Mouse (Mus musculus): ENCODE measurements around the gene Ostm1.

The Ostm1 gene

DNA sequence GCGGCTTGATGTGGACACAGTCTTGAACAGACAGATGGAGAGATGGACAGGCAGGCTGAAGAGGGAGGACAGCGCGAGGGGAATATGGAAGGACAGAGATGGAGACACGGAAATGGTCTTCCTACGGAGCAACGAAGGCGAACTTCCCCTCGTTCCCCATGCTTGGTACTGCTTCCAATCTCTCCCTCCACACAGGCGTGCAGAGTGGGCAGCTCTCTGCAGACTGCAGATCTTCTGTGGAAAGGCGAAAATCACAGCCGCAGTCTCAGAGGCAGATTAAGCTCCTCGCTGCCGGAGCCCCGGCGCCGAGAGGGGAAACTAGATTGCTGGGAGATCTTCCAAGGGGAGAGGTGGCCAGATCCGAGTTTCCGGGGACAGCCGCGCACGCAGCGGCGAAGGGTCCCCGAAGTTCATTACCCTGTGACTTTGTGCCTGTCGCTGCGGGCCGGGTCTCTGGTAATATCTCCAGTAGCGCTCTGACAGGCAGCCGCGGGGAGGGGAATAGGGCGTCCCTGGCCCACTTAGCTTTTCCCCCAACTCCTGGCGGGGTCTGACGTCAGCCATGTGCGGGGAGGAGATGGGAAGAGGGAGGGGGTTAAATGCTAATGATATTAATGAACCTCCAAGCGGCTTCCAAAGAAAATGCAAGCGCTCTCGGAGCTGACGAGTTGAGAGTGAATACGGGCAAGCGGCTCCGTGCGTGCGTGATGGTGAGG is at the start of gene Ostm1, which contains the start of gene Nr2e1:
Ostm1 (plus strand) TSS at position 666 of the 716 bp plus-strand sequence.
Nr2e1 (minus strand) TSS at position 476 of the 716 bp plus-strand sequence.
- DNase-seq = peak; percentile 28 to 37

DNA sequence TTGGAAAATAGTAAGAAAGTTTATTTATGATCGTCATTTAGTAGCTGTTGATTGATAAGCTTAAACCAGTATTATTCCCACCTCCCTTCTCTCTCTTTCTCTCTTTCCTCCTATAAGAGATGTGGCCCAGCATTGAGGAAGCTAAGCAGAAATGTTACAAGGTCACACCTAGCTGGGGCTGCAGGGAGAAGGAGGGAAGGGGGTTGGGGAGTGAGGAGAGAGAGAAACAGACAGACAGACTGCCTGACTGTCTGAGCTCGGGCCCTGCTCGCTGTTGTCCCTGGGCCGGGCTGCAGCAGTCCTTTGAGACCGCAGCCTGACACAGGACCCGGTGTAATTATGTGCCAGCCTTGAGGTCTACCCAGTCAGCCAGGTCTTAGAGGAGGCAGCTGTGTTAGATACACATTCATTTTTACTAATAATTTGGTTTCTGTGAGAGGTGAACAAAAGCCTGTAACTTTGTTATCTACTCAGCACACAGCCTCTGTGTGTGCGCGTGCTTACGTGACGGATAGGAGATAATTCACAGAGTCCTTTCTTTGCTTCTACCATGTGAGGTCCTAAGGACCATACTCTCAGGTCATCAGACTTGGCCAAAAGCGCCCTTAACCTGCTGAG is 49.7 kb upstream of the Ostm1 start:
- no peak for DNase-seq

DNA sequence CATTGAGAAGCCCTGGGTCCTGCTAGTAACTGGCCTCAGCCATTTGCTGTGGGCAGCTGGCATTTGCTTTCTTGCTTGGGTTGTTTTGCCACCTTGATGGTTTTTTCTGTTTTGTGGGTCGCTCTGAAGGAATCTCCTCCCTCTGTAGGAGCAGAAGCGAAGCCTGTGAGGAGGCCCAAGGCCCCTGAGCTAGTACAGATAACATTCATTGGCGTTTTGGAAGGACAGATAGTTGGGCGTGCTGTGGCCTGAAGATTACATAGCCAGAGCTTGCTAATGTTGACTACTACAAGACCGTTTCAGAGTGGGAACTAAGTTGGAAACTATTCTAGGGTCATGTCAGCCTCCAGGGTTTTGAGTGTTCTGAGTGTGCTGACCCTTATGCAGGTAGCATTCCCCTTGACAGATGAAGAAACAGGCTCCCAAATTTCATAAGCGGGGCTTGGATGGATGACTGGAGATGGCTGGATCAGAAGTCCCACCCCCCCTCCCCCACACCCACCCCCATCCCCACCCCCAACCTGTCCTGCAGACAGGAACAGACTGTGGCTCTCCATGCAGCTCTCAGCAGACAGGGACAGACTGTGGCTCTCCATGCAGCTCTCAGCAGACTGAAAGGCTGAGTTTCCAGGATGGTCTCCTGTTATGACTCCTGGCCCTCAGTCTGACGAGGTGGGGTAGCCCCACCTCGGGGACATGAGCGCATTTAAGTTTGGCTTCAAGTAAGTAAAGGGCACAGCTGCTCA is 45.9 kb upstream of the Ostm1 start:
- no peak for DNase-seq

DNA sequence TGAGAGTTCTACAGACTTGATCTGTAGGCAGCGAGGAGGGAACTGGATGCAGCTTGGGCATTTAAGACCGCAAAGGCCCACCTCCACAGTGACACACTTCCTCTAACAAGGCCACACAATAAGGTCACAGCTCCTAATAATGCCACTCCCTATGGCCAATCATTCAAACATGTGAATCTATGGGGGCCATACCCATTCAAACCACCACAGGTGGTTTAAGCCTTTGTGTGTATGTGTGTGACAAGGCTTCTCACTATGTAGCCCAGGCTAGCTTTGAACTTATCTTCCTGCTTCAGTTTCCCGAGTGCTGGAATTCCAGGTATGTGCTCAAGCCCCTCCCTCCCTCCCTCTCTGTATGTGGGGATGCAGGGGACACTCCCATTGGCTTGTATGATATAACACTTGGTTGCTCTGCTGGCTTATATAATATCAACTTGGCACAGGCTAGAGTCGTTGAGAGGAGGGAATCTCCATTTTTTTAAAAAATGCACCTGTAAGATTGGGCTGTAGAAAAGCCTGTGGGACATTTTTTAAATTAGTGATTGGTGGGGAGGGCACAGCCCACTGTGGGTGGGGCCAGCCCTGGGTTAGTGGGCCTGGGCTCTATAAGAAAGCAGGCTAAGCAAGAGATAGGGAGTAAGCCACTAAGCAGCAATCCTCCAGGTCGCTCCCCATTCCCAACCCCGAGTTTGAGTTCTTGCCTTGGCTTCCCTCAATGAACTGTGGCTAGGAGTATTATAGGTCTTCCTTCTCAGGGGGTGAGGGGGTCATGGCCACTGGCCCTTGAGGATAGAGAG is 37.7 kb upstream of the Ostm1 start:
- no peak for DNase-seq

DNA sequence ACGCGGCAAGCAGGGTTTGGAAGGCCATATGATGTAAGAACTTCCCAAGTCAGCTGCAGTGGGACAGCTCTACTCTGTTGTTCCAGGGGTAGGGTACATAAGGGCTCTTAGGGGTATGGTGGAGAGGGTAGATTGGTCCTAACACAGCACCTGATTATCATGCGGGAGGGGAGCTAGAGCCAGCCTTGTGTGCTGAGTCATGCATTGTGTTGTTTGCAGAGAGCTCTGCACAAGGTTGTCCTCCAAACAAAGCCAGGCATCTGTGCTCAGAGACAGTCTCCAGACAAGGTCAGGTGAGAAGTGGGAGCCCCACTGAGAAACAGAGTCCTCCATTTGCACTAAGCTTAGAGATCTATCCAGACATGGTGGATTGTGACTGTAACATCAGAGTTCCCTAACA is 37.1 kb upstream of the Ostm1 start:
- no peak for DNase-seq

DNA sequence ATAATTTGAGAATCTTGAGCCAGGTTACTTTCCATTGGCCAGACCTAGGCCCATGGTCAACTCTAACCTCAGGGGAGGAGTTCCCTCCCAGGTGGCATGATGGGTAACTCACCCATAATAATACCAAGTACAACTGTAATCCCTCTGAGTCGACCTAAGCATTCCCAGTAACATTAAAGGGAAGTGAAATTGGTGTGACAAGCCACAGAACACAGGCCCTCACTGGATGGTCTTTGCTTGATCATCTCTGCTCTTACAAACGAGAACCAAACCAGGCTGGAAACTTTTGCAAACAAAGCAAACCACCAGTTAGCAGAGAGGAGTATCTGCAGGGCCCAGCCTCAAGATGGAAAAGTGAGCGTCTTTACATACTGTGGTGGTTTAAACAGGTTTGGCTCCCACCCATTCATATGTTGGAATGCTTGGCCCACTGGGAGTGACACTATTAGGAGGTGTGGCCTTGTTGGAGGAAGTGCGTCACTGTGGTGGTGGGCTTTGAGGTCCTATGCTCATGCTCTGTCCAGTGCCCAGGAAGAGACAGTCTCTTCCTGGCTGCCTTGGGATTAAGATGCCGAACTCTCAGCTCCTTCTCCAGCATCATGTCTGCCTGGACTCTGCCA is 23.9 kb upstream of the Ostm1 start:
- DNase-seq = no peak

DNA sequence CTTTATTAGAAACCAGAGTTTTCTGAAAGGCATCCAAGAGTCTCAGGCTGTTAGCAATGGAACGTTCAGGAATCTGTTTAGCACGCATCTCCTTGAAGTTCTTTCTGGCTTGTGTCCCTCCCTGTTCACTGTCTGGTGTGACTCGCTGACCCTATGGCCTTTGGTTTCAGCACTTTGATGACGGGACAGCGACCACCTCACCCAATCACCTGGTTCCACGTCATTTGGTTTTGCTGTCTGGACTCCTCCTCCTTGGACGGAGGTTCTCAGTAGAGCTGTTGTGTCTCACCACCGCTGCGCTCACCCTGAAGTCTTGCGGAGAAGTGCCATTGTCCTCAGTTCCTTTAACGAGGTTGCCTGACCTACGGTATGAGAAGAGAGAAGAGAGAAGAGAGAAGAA is 21.4 kb upstream of the Ostm1 start:
- no peak for DNase-seq

DNA sequence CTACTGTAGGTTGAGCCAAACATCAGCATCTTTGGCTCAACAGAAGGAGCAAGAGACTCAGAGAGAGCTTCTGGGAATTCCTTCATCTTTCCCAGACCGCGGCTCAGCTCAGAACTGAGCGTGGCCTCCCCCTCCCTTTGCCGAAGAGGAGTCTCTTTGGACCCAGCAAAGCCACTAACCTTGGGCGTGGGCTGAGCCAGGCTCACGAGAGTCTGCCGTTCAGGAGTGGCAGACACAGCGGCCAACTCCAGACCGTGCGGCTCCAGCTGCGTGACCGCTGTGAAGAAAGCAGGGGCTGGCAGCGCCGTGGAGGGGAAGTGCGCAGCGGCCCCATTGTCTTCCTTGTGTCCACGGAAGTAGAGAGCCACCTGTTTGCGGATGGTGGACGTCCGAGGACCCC is 11.1 kb upstream of the Ostm1 start:
- no peak for DNase-seq

DNA sequence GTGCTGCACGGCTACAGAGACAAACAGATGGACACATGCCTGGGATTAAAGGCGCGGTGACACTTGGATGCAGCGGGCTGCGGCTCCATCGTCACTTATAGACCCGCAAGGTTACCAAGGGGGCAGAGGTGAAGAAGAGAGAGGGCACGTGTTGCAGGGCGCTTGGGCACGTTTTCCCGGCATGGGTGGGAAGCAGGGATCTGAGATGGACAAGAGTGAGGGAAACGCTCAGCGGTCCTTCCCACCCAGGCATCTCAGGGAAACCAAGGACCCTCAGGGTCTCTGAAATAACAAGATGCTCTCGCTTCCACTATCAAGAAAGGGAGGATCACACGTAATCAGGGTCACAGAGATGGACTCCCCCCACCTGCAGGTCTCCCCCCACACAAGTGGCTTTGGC is 10.7 kb upstream of the Ostm1 start:
- no peak for DNase-seq

DNA sequence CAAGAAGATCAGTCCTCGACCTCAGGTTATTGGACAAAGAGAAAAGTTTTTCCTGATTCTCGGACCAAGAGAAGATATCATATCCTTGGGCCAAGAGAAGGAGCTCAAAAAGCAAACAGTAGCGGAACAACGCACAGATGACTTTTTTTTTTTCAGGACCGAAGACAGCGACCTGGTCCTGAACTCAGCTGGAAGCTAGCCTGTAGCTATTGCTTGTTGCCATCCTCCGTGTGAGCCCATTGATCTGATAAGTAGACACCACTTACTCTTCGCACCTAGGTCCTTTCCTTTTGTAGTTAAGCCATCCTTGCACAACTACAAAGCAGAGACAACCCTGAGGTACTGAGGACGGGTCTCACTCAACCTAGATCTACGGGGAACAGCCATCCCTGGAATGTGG is 9.0 kb upstream of the Ostm1 start:
- no peak for DNase-seq

DNA sequence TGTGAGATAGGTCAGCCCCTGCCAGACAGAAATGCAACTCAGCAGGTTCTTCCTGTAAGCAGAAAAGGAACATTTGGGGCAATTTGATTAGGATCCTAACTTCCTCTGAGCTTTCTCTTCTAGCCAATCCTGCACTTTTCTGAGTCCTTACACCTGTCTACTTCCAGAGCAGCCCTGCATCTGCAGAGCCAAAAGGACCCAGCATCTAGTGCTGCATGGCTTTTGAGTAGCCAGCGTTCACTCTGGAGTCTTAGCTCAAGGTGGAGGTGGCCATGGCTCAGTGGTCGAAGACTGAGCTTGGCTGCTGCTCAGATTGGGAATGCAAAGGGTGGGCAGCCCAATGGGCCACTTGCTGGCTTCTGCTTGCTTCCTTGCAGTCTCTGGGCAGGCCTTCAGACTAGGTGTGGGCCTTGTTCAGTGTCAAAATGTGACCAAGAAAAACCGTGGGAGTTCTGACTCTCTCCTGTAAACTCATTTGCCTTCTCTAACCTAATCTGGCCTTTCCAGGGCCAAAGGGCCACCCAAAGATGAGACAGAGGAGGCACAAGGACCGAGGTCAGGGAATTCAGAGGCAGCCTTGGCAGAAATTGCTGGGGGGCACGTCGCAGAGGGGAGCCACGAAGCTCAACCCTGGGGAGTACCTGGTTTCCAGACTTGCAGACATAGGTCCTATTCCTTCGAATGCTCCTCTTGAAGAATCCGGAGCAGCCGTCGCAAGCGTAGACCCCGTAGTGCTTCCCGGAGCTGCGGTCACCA is 5.9 kb upstream of the Ostm1 start:
- no peak for DNase-seq

DNA sequence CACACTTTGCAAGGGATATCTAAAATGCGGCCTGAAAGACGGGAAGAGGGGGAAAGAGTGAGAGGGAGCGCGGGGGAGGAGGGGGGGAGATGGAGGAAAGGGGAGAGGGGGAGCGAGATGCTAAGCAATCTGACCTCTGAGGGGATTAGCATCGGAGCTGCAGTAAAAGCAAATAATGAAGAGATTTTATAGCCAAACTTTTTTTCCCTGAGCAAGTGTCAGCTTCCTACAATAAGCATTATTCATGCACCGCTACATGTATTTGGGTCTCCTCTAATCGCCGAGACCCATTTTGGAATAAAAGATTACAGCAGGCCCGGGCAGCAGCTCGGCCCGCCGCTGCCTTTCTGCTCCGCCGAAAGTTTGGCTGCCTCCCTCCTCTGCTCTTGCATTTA is 5.3 kb upstream of the Ostm1 start:
- DNase-seq = no peak

DNA sequence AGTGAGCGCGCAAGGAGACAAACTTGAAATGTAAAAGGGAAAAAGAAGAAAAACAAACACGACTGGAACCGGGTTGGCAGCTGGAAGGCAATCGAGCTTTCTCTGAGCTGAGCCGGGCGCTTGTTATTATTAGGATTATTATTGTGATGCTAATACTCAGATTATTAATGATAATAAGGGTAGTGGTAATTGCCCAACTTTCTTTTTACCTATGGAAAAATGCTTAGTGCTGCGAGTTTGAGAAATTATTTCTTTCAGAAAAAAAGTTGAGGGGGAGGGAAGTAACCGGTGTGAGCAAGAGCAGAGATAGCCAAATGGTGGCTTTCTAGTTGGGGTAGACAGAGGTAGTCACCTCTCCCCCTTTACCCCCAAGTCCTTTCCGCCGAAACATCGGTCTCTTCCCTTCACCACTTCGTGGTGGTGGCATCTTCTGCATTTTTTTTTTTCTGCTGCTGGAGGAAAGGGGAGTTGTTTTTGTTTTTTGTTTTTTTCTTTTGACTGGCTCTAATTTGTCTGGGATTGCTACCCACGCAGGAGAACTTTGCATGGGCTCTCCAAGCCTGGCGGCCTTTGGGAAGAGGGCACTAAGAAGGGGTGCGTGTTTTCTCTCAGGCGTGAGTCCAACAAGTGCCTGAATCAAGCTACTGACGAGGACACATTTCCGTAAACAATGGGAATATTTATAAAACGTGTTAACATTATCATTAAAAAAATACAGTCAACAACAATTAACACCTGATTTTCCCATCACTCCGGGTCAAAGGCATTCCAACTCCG is 4.7 kb upstream of the Ostm1 start:
- DNase-seq = no peak

DNA sequence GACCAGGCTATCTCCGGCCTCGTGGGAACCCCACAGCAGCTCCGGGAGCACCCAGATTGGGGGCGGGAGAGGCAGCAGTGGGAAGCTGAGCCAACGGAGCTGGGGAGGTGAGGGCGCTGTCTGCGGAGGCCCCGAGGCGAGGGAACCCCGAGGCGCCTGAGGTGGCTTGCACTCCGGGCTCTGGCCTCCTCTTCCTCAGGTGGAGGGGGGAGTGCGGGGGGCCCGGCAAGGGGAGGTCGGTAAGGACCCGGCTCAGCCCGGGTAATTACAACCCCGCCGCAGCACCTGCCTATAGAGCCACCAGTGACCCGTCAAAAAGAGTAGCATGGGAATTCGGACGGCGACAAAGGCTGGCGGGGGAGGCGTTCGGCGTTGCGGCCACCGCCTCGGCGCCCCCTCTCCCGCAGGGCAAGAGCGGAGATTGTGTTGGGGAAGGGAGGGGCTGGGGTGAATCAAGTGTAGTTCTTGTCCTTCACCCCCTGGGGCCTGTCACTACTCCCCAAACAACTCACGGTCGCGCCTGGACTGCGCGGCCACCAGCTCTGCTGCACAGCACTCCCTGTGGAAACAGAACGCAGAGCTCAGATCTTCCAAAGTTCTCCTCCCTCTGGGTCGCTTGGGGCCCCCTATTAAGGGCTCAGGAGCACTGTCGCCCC is 4.0 kb upstream of the Ostm1 start:
- no peak for DNase-seq

DNA sequence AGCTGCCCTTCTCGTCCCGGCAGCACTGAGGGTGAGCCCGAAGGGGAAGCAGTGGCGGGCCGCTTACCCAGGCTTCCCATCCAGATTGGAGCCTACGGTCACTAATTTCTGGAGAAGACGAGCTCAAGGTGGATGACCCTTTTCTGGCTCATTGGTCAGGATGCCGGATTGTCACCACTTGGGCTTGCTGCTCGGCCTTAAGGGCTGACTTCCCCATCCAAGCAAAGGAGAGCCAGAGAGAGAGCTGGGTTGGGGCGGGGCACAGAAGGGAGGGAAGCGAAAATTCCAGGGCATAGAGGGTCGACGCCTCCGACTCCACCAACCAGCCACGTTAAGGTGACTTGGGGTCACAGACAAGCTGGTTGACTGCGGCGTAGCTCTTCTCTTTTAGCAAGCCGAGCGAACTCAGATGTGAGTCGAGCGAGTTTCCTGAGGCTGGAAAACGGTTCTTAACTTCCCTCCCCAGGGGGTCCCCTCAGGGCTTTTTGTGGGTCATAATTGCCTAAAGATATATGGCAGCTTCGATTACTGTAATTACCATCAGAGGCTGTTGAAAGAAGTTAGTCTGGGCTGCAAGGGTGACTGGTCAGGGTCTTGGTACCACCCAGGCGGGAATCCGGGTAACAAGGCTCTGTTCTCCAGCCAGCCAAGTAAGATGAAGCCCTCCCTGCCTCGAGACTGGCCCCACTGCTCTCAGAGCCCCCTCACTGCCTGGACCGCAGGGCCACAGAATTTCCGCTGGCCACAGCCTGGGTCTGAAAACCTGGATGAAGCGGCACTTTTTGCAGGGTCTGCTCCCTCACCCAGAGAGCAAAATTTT is 3.3 kb upstream of the Ostm1 start:
- DNase-seq = no peak

DNA sequence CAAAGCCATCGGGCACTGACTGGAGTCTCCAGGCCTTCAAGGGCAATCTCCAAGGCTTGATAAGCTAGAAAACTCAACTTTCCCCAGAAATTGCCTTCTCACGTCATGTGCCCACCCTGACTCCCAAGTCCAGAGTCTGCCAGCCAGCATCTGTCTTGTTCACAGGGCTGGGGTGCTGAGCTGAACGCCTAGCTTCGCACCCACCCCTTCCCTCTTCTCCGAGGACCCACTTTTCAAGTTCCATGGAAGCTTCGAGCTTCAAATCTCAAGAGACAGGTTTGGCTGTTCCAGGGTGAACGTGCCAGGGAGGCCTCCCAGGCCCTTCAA is 2.7 kb upstream of the Ostm1 start:
- DNase-seq = no peak

DNA sequence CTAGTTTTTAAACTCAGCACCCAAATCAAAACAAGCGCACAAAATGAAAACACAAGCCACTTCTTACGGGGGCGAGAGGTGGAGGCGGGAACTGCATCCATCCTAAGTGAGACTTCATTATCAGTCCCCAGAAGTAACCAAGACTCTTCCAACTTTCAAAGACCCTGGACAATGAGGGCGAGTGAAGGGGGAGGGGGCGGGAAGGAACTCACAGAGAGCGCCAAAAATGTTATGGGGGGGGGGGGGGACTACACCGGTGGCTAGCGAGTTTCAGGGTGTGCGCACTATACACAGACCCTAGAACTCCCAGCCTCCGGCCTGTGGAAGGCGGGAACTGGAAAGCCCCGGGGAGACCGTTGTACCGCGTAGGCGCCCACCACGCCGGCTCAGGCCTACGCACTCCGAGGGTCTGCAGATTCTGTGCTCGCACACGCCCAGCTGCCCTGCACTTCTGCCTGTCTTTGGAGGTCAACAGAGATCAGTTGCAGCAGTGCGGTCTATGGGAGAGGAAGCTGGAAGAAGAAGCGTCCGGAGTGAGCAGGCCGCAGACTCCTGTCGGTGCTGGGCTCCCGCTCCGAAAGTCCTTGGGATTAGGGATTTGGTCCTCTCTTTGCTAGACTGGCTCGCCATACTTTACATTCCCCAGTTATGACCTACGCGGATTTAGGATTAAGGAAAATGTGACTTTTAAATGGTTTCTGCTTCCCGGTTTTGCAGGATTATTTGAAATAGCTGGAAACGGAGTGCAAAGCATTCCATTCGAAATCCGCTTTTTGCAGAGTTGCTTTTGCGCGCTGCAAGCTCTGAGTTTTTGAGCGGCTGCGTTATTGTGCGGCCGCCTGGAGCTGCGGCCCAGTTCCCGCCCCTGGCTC is 1.7 kb upstream of the Ostm1 start:
- DNase-seq = peak in 1 of 2 experiments; percentile 35

DNA sequence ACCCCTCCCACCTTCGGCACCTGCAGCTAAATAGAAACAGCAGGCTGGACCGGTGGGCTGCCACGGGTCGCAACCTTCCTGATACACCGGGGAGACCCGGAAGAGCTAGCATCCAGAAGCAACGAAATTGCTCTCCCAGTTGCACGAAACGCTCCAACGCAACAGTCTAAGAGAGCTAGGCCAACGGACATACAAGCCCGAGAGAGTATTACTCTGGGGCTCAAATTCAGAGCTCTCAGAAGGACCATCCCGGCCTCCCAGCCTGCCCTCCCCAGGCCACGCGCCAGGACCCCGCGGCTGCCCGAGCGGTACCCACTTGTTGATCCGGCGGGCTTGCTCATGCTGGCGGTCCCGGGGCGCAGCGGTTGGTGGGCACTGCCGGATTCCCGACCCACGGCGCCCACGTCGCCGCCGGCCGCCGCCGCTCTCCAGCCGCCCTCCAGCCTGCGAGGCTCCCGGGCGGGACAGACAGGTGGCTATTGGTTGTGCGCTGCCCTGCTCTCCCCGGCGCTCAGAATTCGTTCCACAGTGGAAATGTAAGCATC is 984 bp upstream of the Ostm1 start:
- DNase-seq = peak in 1 of 2 experiments; percentile 22

Measured in cerebellum, postnatal 14 days (tissue).